Mouse (Mus musculus) embryonic fibroblast, embryonic 13.5 days (primary cell): ENCODE measurements around the gene Kmt5a. TPM values are rescaled to one million over a fixed set of nuclear protein-coding genes. Genes with fewer than 3 reads are reported as not detected.
"Not testable (repeated sequence)": the region's sequence is repeated elsewhere in the genome, so short reads cannot be mapped to it uniquely, and the experiment has no call there.

Experiments used
- H3K27ac ChIP-seq: 2 replicates; pipeline ENCODE4 v1.5.1; 2012; ENCODE audit warnings: low read length, control low read depth, inconsistent platforms; ENCODE audit not compliant: insufficient read depth
- H3K4me1 ChIP-seq: 2 replicates; pipeline ENCODE4 v1.6.1; 2011; ENCODE audit warnings: low read length; ENCODE audit not compliant: control insufficient read depth, insufficient read depth
- H3K4me3 ChIP-seq: 2 replicates; pipeline ENCODE4 v1.5.1; 2011; ENCODE audit warnings: mild to moderate bottlenecking, control low read depth, low read length; ENCODE audit not compliant: insufficient read depth
- CTCF ChIP-seq: IDR thresholded peaks from 2 replicates; pipeline ENCODE4 v1.5.1; 2011; ENCODE audit warnings: mild to moderate bottlenecking, control low read depth, low read length, moderate library complexity, borderline replicate concordance; ENCODE audit not compliant: insufficient read depth
- POLR2A ChIP-seq: IDR thresholded peaks from 2 replicates; pipeline ENCODE4 v1.6.1; 2011; ENCODE audit warnings: low read depth, mild to moderate bottlenecking, control low read depth, low read length, moderate library complexity
- polyA plus RNA-seq: library from polyadenylated mRNA; stranded (reverse); fragments of >200 nt; gene quantifications from 2 replicates; pipeline ENCODE4 v1.2.4, GENCODE M21; 2011; ENCODE audit warnings: low read depth; ENCODE audit not compliant: missing spikeins, insufficient read length

The Kmt5a gene
- polyA plus RNA-seq, 1 experiment: 94.2 TPM

GRCm38 (mm10) chr5:124454082-124454419 lies 14.3 kb downstream of the Kmt5a start:
- no peak overlapping the region for H3K4me3 ChIP-seq
- no peak overlapping the region for H3K27ac ChIP-seq
- no peak for TF ChIP-seq CTCF
- no peak for TF ChIP-seq POLR2A

DNA sequence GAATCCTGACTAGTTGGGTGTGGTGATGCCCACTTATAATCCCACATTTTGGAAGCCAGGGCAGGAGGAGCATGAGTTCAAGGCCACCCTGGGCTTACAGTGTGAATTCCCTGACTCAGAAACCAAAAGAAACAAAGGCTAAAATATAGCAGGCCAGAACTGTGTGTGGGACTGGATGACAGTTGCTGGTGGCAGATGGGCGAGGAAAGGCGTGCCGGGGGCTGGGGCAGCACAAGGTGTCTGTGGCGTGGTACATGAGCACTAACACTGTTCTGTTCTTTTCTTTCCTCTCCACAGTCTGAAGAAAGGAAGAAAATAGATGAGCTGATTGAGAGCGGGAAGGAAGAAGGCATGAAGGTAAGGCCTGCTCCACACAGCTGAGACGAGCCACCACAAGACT lies 17.0 kb downstream of the Kmt5a start:
- TF ChIP-seq CTCF (no peak), POLR2A (no peak)
- no peak overlapping the region for H3K27ac ChIP-seq
- no peaks in the 10 kb centered on the region for H3K4me1 ChIP-seq
- no peak overlapping the region for H3K4me3 ChIP-seq

More at GRCm38 (mm10) chr5:124454082-124454419, 14.3 kb downstream of the Kmt5a start:
- H3K4me1 ChIP-seq: 0 out of 2 replicates have a peak, but pooled peaks cover 3% of the 10 kb centered on the region

GRCm38 (mm10) chr5:124460922-124461321 lies 21.2 kb downstream of the Kmt5a start:
- H3K27ac ChIP-seq, H3K4me3 ChIP-seq, H3K4me1 ChIP-seq: not testable (repeated sequence)

- Histone ChIP-seq H3K4me1 (no peaks in the 10 kb centered on the region), H3K27ac (no peak overlapping the region), H3K4me3 (no peak overlapping the region)
- TF ChIP-seq POLR2A (no peak), CTCF (no peak)
Measured at GRCm38 (mm10) chr5:124462297-124463025, 22.7 kb downstream of the Kmt5a start.

DNA sequence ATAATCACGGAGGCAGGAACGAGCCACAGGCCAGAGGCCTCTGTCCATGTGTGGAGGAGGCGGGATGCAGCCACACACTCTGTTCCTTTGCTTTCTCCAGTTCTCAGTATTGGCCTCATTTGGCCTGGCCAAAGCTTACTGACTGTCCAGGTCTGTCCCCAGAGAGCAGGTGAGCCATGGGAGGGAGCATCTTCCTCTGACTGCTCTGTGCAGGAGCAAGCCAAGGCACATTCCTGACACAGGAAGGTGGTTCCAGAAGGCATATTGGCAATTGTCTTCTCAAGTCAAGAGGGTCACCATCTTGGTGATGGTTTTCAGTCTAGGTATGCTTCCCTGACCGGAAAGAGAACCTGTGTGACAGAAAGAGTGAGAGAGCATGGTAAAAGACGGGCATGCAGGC lies 23.7 kb downstream of the Kmt5a start:
- H3K4me1 ChIP-seq: no peaks in the 10 kb centered on the region
- no peak overlapping the region for H3K27ac ChIP-seq
- H3K4me3 ChIP-seq: no peak overlapping the region
- TF ChIP-seq POLR2A: no peak
- no peak for TF ChIP-seq CTCF

- no peak for TF ChIP-seq POLR2A
- Histone ChIP-seq H3K27ac (no peak overlapping the region), H3K4me1 (no peaks in the 10 kb centered on the region), H3K4me3 (no peak overlapping the region)
Measured at GRCm38 (mm10) chr5:124464905-124465304, 25.2 kb downstream of the Kmt5a start.

GRCm38 (mm10) chr5:124467766-124468165 lies 28.0 kb downstream of the Kmt5a start:
- TF ChIP-seq CTCF (no peak), POLR2A (no peak)
- no peak overlapping the region for H3K27ac ChIP-seq
- H3K4me1 ChIP-seq: no peaks in the 10 kb centered on the region

DNA sequence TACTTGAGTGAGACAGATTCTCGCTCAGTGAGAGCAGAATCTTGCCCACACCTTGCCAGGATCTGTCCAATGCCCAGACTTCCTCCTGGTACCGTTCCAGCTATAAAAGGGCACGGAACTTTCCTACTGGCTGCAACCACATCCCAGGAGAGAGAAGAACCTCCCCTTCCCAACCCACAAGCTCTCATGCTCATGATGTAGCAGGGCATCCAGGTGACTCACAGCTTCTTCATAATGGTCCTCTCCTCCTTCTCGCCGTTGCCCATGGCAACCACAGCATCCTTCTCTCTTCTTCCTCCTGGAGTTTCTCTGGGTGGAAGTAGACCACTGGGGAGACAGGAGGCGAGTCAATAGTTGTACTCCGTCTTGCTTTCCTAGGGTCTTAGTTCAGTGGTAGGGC lies 28.6 kb downstream of the Kmt5a start:
- Histone ChIP-seq H3K4me1 (no peaks in the 10 kb centered on the region), H3K4me3 (no peak overlapping the region), H3K27ac (no peak overlapping the region)
- TF ChIP-seq CTCF (no peak), POLR2A (no peak)

More at GRCm38 (mm10) chr5:124467766-124468165, 28.0 kb downstream of the Kmt5a start:
- no peak overlapping the region for H3K4me3 ChIP-seq

DNA sequence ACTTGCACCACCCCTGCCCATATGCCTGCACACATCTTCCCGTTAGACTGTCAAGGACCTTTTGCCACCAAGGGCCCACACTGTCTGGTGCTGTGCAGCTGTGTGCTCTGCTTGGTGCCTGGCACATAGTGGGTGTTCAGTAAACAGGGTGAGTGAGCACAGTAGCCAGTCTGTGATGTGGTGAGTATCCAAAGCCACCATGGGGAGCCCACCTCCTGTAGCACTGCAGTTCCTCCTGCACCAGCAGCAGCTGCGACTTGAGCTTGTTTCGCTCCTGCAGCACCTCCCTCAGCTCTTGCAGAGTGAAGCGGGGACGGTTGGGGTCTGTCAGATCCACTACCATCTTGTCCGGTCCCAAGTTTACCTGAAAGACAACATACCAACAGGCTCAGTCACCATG lies 29.8 kb downstream of the Kmt5a start:
- no peak overlapping the region for H3K27ac ChIP-seq
- H3K4me3 ChIP-seq: no peak overlapping the region
- H3K4me1 ChIP-seq: no peaks in the 10 kb centered on the region
- TF ChIP-seq POLR2A (no peak), CTCF (no peak)

GRCm38 (mm10) chr5:124470591-124471171 lies 31.0 kb downstream of the Kmt5a start:
- TF ChIP-seq POLR2A: no peak
- TF ChIP-seq CTCF: no peak
- Histone ChIP-seq H3K27ac (no peak overlapping the region), H3K4me3 (no peak overlapping the region), H3K4me1 (no peaks in the 10 kb centered on the region)
